Mouse (Mus musculus): Measurements from ENCODE around the gene Gm20388.

Gm20388 gene

GRCm38 (mm10) chr8:122836199-122836598 lies 2925.6 kb downstream of the Gm20388 start:
- in situ Hi-C loops (cut with MboI), result loop anchor here (10.0 kb wide), 2 partner anchors 221 to 331 kb away; partner anchors contain the start of genes Galns and Trappc2l

DNA sequence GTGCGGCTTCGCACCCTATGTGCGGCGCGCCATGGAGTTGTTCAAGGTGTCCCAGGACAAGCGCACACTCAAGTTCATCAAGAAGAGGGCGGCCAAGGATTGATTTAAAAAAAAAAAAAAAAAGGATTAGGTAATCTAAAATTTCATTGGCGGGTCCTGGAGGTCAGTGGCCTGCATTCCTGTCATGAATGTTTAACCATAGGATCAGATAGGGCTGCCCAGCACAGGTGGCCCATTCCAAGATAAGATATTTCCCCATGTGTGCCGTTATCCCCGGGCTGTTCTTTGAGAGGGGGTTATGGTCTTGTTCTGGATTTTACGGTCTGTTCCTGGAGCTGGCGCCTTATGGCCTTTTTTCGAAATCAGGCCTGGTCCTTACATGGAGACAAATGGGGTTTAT lies 2926.1 kb downstream of the Gm20388 start:
- in situ Hi-C loops (cut with MboI), result loop anchor here (10.0 kb wide), 2 partner anchors 222 to 332 kb away; partner anchors contain the start of genes Galns and Trappc2l

DNA sequence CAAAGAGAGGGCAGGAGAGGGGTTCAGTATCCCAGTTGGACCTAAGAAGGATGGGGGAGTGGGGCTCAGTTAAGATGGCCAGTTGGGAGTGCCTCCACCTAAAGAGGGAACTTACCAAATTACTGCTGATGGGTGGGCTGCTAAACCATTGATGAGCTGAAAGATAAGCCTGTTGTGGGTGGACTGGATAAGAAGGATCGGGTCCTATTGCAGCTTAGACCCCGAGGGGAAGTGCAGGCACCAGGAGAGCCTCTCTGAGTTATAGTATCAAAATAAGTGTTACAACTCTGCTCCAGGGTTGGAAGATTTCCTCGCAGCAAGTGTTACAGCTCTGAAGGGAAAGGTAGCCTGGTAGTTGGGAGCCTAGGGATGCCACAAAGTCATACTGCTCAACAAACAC lies 2933.5 kb downstream of the Gm20388 start:
- in situ Hi-C loops (cut with MboI), result no loop called here

DNA sequence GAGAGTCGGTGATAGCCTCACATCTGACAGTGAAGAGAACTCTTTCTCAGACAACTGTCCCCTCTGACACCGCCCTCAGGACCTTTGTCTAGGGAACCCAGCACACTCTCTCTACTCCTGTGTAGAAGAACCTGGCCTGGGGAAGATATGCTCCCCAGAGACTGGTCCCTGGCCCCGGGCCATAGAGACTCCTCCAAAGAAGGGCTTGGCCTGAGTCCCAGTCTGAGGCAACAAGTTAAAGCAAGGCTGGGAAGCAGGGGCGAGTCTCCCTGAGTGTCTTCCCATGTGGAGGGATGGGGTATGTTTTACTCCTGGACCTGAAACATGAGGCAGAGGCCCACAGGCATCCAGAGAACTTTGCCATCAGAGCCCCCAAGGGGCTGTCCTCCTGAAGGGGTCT lies 2935.0 kb downstream of the Gm20388 start:
- in situ Hi-C loops (cut with MboI), result no loop called here

DNA sequence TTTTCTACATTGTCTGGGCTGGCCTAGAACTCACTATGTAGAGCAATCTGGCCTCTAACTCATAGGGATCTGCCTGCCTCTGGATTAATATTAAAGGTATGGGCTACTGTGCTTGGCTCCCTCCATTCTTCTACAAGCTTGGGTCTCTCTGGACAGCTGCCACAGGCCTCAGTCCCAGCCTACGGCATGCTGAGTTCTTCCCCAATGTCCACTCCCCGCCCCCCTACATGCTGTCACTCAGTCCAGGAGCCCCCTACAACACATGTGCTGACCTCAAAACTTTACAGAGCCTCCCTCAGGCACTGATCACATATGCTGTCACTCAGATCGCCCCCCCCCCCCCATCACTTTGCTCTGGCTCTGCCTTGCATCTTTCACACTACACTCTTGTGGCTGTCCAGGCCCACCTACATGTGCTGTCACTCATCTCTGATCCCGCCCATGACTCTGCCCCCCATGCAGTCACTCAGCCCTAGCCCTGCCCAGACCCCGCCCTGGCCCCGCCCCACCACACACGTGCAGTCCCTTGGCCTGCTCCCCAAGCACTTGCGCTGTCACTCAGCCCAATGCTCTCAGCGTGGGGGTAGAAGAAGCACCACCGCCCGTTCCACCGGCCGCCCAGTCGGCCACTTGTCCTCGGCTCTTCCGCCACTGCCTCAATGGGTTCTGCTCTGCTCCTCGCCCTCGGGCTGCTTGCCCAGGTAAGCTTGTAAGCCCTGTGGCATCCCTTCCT lies 2937.4 kb downstream of the Gm20388 start, which contains the start of gene Cdh15:
Cdh15 (plus strand) TSS at position 138 of the 733 bp plus-strand sequence.
- in situ Hi-C loops (cut with MboI), result no loop called here

GRCm38 (mm10) chr8:122849152-122849910 lies 2938.7 kb downstream of the Gm20388 start:
- in situ Hi-C loops (cut with MboI), result no loop called here

DNA sequence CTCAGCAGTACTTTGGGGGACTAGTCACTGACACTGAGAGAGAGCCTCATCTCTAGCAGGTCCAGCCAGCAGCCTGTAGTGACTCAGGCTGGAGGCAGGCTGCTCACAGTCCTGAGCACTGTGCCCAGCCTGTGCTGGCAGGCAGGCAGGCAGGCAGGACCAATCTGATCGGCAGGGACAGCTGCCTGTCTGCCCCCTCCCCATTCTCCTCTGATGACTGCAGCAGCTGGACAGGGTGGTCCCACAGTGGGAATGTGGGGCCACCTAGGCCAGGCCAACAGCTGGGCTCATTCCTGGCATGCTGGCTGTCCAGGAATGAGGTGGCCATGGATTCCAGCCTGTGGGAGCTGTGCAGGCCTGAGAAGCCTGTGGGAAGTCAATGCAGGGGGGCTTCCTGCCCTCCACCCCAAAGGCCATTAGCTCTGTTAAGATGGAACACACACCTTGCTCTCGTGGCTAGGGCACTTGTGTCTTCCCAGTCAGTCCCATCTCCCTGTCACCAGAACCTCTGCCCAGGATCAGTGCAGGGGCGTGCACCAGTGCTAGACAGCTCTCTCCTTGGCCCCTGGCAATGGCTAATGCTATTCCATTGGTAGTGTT lies 2940.1 kb downstream of the Gm20388 start:
- in situ Hi-C loops (cut with MboI), result no loop called here

DNA sequence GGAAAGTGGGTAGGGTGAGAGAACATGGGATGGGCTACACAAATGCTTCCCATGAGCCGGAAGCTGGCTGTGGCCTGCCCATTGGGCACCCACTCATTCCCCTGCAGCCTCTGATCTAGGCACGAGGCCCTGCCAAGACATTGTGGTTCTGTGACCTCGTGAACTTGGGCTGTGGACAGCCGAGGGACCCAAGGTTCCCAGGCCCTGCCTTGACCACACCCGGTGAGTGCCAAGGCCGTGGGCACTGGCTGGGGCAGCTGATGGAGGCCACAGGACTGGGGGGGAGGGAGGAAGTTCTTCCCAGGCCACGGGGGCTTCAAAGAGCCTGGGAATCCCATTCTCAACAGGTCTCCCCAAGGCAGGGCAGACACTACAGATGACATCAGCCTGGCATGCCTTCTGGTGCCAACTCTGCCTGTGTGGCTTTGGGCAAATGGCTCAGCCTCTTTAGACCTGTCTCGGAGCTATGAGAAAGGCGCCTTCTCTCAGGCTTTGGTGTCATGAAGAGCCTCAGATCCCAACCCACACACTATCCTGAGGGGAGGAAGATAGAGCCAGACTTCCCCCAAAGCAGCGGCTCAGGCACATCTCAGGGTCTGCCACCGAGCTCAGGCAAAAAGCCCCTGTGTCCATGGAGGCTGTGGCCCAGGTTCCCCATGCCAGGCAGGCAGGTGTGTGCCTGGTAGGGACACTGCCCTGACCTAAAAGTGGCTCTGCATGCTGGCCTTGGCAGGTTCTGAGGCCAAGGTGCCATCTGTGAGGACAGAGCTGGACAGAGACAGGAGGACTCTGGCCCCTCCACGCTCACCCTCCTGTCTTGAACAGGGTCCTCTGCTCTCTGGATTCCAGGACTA lies 2941.3 kb downstream of the Gm20388 start:
- in situ Hi-C loops (cut with MboI), result no loop called here

DNA sequence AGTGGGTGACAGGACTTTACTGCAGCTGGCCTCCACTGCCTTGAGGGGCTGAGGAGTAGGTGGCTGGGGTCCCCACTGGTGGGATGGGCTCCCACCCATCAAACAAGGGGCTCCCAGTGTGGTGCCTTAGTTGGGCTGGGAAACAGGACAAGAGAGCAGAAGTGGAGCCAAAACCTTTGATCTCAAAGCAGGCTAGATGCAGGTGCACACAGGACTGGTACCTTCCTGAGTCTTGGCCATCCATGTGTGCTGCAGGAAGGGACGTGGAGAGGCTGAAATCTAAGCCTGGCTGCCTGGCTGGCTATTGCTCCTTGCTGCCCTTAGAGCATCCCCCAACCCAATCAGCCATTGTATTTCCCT lies 2941.9 kb downstream of the Gm20388 start:
- in situ Hi-C loops (cut with MboI), result no loop called here

- in situ Hi-C loops (cut with MboI), result no loop called here
Observed at GRCm38 (mm10) chr8:122853340-122853771, 2942.7 kb downstream of the Gm20388 start.

GRCm38 (mm10) chr8:122854388-122854787 lies 2943.7 kb downstream of the Gm20388 start:
- in situ Hi-C loops (cut with MboI), result no loop called here

DNA sequence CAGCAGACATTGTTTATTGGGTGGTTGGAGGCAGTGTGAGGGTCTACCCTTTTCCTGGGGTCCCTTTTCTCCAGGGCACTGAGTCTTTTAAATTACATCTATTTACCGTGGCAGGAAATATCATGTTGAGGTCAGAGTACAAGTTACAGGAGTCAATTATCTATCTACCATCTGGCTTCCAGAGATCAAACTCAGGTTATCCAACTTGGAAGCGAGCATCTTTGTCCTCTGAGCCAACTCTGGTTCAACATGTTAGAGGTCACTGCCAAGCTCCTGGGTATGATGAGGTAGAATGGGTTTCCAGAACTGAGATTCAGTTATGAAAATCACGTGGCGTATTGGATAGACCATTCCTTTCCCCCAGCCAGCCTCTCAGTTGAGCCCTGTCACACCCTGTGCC lies 2944.5 kb downstream of the Gm20388 start:
- in situ Hi-C loops (cut with MboI), result no loop called here

- in situ Hi-C loops (cut with MboI), result no loop called here
Observed at GRCm38 (mm10) chr8:122856288-122856687, 2945.6 kb downstream of the Gm20388 start.

DNA sequence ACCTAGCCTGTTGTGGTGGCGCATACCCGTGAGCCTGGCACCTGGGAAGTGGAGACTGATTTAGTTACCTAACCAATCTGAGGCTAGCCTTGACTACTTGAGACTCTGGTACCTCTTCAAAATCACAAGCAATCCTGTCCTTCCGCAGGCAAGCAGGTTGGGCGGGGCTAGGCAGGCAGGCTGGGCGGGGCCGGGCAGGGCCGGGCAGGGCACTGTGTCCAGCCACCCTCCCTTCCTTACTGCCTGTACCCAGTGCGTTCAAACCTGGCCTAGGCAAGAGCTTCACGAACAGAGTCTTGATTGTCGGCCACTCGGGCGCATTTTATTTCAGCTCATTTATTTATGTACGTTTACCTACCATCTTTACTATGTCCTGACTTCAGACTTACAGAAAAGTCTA lies 2949.2 kb downstream of the Gm20388 start:
- in situ Hi-C loops (cut with MboI), result no loop called here

DNA sequence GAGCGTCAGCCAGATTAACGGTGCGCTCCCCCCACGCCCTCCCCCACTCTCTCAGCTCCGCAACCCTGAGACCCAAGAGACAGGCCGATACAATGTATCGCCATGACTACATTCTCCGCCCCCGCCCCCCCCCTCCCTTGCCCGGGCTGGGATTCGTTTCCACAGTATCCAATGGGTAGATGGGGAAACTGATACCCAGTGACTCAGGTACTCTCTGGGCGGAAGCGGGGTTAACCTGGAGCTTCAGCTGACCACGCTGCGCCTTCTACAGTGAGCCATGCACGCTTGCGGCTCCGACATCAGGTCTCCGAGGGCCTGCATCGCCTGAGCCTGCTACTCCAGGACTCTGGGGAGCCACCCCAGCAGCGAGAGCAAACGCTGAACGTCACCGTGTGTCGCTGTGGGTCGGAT lies 2954.1 kb downstream of the Gm20388 start:
- in situ Hi-C loops (cut with MboI), result no loop called here

DNA sequence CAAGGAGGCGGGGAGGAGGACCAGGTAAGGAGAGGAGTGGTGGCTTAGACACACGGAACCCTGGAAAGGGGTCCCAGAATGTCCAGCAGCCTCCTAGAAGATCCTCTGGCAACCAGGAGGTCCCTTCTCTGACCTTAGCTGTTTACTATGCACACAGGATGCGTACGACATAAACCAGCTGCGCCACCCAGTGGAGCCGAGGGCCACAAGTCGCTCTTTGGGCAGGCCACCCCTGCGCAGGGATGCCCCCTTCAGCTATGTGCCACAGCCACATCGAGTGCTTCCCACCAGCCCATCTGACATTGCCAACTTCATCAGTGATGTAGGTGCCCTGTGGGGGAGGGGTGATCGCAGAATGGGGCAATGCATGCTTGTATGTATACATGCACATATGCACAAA lies 2954.8 kb downstream of the Gm20388 start:
- in situ Hi-C loops (cut with MboI), result no loop called here

DNA sequence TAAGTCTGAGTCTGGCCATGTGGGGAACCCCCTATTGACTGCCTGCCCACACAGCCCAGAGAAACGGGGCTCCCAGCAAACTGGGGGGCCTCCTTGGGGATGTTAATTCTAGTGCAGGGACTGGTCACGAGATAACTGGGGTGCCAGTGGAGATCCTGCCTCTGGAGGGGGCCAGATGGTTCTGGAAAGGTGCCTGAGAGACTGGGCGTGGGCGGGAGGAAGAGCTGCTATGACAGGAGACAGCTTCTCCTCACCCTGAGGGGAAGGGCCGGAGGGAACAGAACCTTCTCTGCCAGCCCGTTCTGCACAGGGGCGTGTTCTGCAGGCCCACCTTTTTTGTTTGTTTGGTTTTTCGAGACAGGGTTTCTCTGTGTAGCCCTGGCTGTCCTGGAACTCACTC lies 2955.6 kb downstream of the Gm20388 start:
- in situ Hi-C loops (cut with MboI), result no loop called here

- in situ Hi-C loops (cut with MboI), result no loop called here
Observed at GRCm38 (mm10) chr8:122867982-122868381, 2957.3 kb downstream of the Gm20388 start.

DNA sequence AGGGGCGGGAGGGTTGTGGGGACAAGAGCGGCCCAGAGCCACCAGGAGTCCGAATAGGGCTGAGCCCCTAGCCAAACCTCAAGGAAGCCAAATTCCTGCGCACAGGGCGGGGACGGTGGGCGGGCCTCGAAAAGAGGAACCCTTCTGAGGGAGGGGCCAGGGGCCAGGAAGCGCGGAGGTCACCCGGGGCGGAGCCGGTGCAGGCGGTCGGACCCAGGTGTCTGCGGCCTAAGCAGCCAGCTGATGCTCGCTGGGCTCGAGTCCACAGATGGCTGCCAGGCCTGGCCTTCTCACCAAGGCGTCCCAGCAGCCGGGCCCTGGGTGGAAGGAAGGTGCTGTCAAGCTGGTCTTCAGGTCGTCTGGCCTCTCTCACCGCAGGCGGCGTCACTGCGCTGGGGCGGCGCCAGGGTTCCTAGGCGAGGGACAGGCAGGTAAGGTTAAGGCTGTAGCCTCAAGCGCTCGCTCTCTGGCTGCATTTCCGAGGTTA lies 2959.8 kb downstream of the Gm20388 start:
- in situ Hi-C loops (cut with MboI), result no loop called here

DNA sequence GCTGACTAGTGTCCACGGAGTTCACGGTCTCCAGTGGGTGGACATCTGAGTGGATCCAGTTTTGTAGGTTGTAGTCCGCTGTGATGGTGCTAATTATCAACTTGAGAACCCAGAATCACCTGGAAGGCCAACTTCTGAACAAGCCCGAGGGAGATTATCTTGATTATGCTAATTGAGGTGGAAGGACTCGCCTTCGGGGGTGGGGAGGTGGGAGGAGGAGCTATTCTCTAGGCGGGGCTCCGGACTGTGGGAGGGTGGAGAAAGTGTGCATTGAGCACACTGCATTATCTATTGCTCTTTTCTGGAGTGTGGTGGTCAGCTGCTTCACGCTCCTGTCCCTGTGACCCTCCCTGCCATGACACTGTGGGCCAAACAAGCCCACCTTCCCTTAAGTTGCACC lies 2961.0 kb downstream of the Gm20388 start:
- in situ Hi-C loops (cut with MboI), result no loop called here

GRCm38 (mm10) chr8:122873171-122873570 lies 2962.5 kb downstream of the Gm20388 start:
- in situ Hi-C loops (cut with MboI), result no loop called here

DNA sequence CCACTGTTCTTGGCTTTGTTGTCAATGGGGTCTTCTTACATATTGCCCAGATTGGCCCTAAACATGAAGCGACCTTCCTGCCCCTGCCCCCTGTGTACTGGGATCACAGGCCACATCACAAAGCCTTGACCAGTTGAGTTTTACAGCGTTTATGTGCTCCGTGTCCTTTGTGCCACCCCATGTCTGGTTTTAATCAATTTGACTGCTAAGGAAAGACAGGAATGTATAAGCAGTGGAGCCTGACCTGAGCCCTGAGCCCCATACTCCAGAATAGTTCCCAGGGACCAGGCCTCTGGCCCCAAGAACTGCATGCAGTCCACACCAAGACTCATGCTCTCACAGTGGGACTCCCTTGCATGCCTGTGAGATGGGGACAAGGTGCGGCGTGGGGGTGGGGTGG lies 2964.5 kb downstream of the Gm20388 start:
- in situ Hi-C loops (cut with MboI), result no loop called here
